Mouse (Mus musculus) intestine, embryonic 14.5 days (tissue): ENCODE results near the gene Gm42421. TPM values are rescaled to one million over a fixed set of nuclear protein-coding genes. Genes with fewer than 3 reads are reported as not detected.

ENCODE experiments used
- polyA plus RNA-seq: library from polyadenylated mRNA; unstranded; fragments of >200 nt; fragmentation: Nextera tagmentation; extraction: Ambion mirVana; gene quantifications from 2 replicates; pipeline ENCODE4 v1.2.1, GENCODE M21; 2014

Gene Gm42421
- polyA plus RNA-seq, 1 experiment from 2014 or later, result 0.72 TPM

Other genes starting within 250 kb of the Gm42421 start
- gene Usp42, start 195.9 kb upstream of the Gm42421 start, polyA plus RNA-seq, result 19.5 and 20.4 TPM in 2 replicates
- gene Eif2ak1, start 110.4 kb upstream of the Gm42421 start, polyA plus RNA-seq, result 34.6 and 36.6 TPM in 2 replicates
- gene Ankrd61, start 30.5 kb upstream of the Gm42421 start, polyA plus RNA-seq, result 0.20 and 0.23 TPM in 2 replicates
- 121 and 123 TPM in 2 replicates for gene Aimp2, start 18.3 kb upstream of the Gm42421 start, polyA plus RNA-seq
- gene Pms2, start 18.2 kb upstream of the Gm42421 start, polyA plus RNA-seq, result 24.6 and 30.6 TPM in 2 replicates
- gene Rsph10b, start 4.9 kb downstream of the Gm42421 start, polyA plus RNA-seq, result 0.85 and 1.2 TPM in 2 replicates
- gene Ccz1, start 86.7 kb downstream of the Gm42421 start, polyA plus RNA-seq, result 73.6 and 82.8 TPM in 2 replicates
- 0.30 TPM in 1 of 2 replicates, not detected in the other for gene Ocm, start 98.5 kb downstream of the Gm42421 start, polyA plus RNA-seq
- gene Lmtk2, start 172.3 kb downstream of the Gm42421 start, polyA plus RNA-seq, result 5.2 and 5.9 TPM in 2 replicates